ENCODE assay signal across 14 mouse cellular contexts in genomic region chr7:4146241-4147180, GRCm38 (mm10). TPM values are rescaled to one million over a fixed set of nuclear protein-coding genes. Genes with fewer than 3 reads are reported as not detected.
A peak's percentile ranks its signal among the peaks of the same experiment; 100 is the strongest.
DNase-seq lines count a peak whose midpoint lies in the region; ATAC-seq and TF ChIP-seq lines count a peak whose summit lies in the region.
"Had no signal": no experiment of that assay in that cellular context is flagged by ENCODE, and none has a peak within 500 bp of the region (broad histone marks: within the 10 kb centered on the region; RNA-seq: fewer than 3 reads in every experiment).

No protein-coding gene starts in this region.

- ATAC-seq in inflammation-experienced regulatory T-cells, adult 6 months, result no peak
- ATAC-seq: midbrain, embryonic 15.5 days had no signal

- TF ChIP-seq CTCF in layer of hippocampus, adult 2 months (conservative IDR thresholded peaks at IDR 0.05), result no peak

- peak; percentile 48 to 54 for DNase-seq in adrenal gland, adult (ENCODE audit: inconsistent age in 2 of 2, low spot score in 1 of 2)
- no peak for DNase-seq in adrenal gland, adult 8-10 months
- DNase-seq in layer of hippocampus, postnatal 10 days (ENCODE audit: low spot score in 2 of 2), result peak; percentile 5 to 22
- DNase-seq in layer of hippocampus, adult 2 months (ENCODE audit: low spot score in 2 of 2), result no peak
- DNase-seq in urinary bladder, postnatal 10 days (ENCODE audit: low spot score), result peak; percentile 4
- no peak for DNase-seq in urinary bladder, postnatal 36 days (ENCODE audit: low spot score in 2 of 2)
- no peak for DNase-seq in kidney, postnatal 25 days
- DNase-seq: layer of hippocampus, adult 9-11 months had no signal

- no peak overlapping the region for H3K4me3 ChIP-seq in layer of hippocampus, adult 2 months
- H3K4me3 ChIP-seq: forebrain, embryonic 10.5 days; limb, embryonic 12.5 days; midbrain, embryonic 15.5 days; neural tube, embryonic 13.5 days had no signal

- no peak overlapping the region; the same call in 1 of the 2 replicates for H3K27ac ChIP-seq in layer of hippocampus, adult 2 months
- H3K27ac ChIP-seq: forebrain, embryonic 10.5 days; limb, embryonic 12.5 days; midbrain, embryonic 15.5 days; neural tube, embryonic 13.5 days had no signal

RNA-seq across cellular contexts. Expression of gene Leng9, which starts 3.7 kb away (rescaled TPM):
- total RNA-seq in adrenal gland, adult 8-10 months (2022), result 10 to 100 TPM in 3 of 4 experiments, 1 to 10 TPM in 1; 9.7 to 13.0 (median 11.5) TPM
- total RNA-seq in layer of hippocampus, postnatal 10 days (2021), result 1 to 10 TPM; 4.2 to 5.0 TPM
- total RNA-seq in layer of hippocampus, adult 2 months (2021), result 1 to 10 TPM; 5.6 to 6.6 TPM
- 1 to 10 TPM; 6.3 to 9.5 (median 7.2) TPM for polyA plus RNA-seq in inflammation-experienced regulatory T-cells, adult 6 months (2017; shearing (Covaris generic))

RNA-seq across cellular contexts. Expression of gene Leng8, which starts 9.7 kb away (rescaled TPM):
- total RNA-seq in adrenal gland, adult 8-10 months (2022), result 100 to 1,000 TPM in 3 of 4 experiments, 10 to 100 TPM in 1; 83.9 to 238 (median 155) TPM
- total RNA-seq in layer of hippocampus, postnatal 10 days (2021), result 100 to 1,000 TPM; 164 to 177 TPM
- 100 to 1,000 TPM; 189 to 218 TPM for total RNA-seq in layer of hippocampus, adult 2 months (2021)
- polyA plus RNA-seq in inflammation-experienced regulatory T-cells, adult 6 months (2017; shearing (Covaris generic)), result 10 to 100 TPM; 22.6 to 40.2 (median 24.9) TPM

RNA-seq across cellular contexts. Expression of gene Cdc42ep5, which starts 18.1 kb away (rescaled TPM):
- 10 to 100 TPM; 26.9 to 41.0 (median 37.1) TPM for total RNA-seq in adrenal gland, adult 8-10 months (2022)
- 1 to 10 TPM; 1.7 to 2.6 TPM for total RNA-seq in layer of hippocampus, postnatal 10 days (2021)
- total RNA-seq in layer of hippocampus, adult 2 months (2021), result 1 to 10 TPM; 1.1 to 1.7 TPM
- not detected for polyA plus RNA-seq in inflammation-experienced regulatory T-cells, adult 6 months (2017; shearing (Covaris generic))
- total RNA-seq: hematopoietic stem cell, adult 5-6 weeks had no signal

RNA-seq across cellular contexts. Expression of gene Ttyh1, which starts 27.3 kb away (rescaled TPM):
- 1 to 10 TPM in 3 of 4 experiments, under 1 TPM in 1; 0.80 to 2.0 (median 1.6) TPM for total RNA-seq in adrenal gland, adult 8-10 months (2022)
- 100 to 1,000 TPM; 610 to 702 TPM for total RNA-seq in layer of hippocampus, postnatal 10 days (2021)
- 100 to 1,000 TPM; 526 to 562 TPM for total RNA-seq in layer of hippocampus, adult 2 months (2021)
- polyA plus RNA-seq in inflammation-experienced regulatory T-cells, adult 6 months (2017; shearing (Covaris generic)), result under 1 TPM; 0.47 to 0.95 (median 0.62) TPM

Comparison
In these comparisons a context has a peak if more than half of its experiments do, and no peak if none do; other contexts are left out.
1. DNase-seq: peak in adrenal gland, adult (2 of 2), layer of hippocampus, postnatal 10 days (2 of 2) and urinary bladder, postnatal 10 days (single experiment); none in adrenal gland, adult 8-10 months (single experiment), layer of hippocampus, adult 2 months (0 of 2), urinary bladder, postnatal 36 days (0 of 2) and kidney, postnatal 25 days (0 of 2).
2. RNA of gene Cdc42ep5, which starts 18.1 kb away (total RNA-seq): 26.9 to 41.0 TPM in adrenal gland, adult 8-10 months; 1.7 to 2.6 TPM in layer of hippocampus, postnatal 10 days and 1.1 to 1.7 TPM in layer of hippocampus, adult 2 months; every median in the first group is over 4 times any median in the second.